Mouse (Mus musculus) lung, embryonic 14.5 days (tissue): ENCODE results near the gene Slc17a4. TPM values are rescaled to one million over a fixed set of nuclear protein-coding genes. Genes with fewer than 3 reads are reported as not detected.

Experiments
- ATAC-seq: fragments of 200-750 bp; cut with Nextera tagmentation; 2 replicates; pipeline ENCODE4 v1.8.0; 2017; ENCODE audit warnings: mild to moderate bottlenecking, moderate TSS enrichment, moderate library complexity; ENCODE audit not compliant: insufficient read depth
- DNase-seq: peaks from one replicate; pipeline ENCODE4 v3.0.0-alpha.2; 2015
- H3K27ac ChIP-seq: fragments of 300-500 bp; sonication (generic); 2 replicates; pipeline ENCODE4 v1.5.1; 2014; ENCODE audit warnings: low read depth, mild to moderate bottlenecking, moderate library complexity
- H3K27me3 ChIP-seq: fragments of 300-500 bp; sonication (generic); 2 replicates; pipeline ENCODE4 v1.6.1; 2014; ENCODE audit warnings: low read length, control low read depth; ENCODE audit not compliant: insufficient read depth
- H3K36me3 ChIP-seq: fragments of 300-500 bp; sonication (generic); 2 replicates; pipeline ENCODE4 v1.6.1; 2014; ENCODE audit warnings: control low read depth; ENCODE audit not compliant: insufficient read depth
- H3K4me1 ChIP-seq: fragments of 300-500 bp; sonication (generic); 2 replicates; pipeline ENCODE4 v1.6.1; 2014; ENCODE audit warnings: antibody characterized with exemption, control low read depth; ENCODE audit not compliant: insufficient read depth
- H3K4me2 ChIP-seq: fragments of 300-500 bp; sonication (generic); 2 replicates; pipeline ENCODE4 v1.6.1; 2014; ENCODE audit warnings: mild to moderate bottlenecking
- H3K4me3 ChIP-seq: fragments of 300-500 bp; sonication (generic); 2 replicates; pipeline ENCODE4 v1.5.1; 2014; ENCODE audit warnings: low read depth, low read length
- H3K9ac ChIP-seq: fragments of 300-500 bp; sonication (generic); 2 replicates; pipeline ENCODE4 v1.6.1; 2014
- H3K9me3 ChIP-seq: fragments of 300-500 bp; sonication (generic); 2 replicates; pipeline ENCODE4 v1.6.1; 2016; ENCODE audit warnings: low read depth, low read length, control low read depth
- CTCF ChIP-seq: IDR thresholded peaks from 2 replicates; pipeline ENCODE4 v1.5.1; 2016; ENCODE audit warnings: antibody characterized with exemption, low read depth
- WGBS: fragments of 180-500 bp; shearing (Covaris S2); extraction: QIAGEN DNeasy Blood & Tissue Kit; methylation state at CpG from one replicate; pipeline ENCODE4 v1.1.7; 2014; 5-methylcytosine and 5-hydroxymethylcytosine counted together
- polyA plus RNA-seq: library from polyadenylated mRNA; unstranded; fragments of >200 nt; fragmentation: Nextera tagmentation; extraction: Ambion mirVana; gene quantifications from 2 replicates; pipeline ENCODE4 v1.2.1, GENCODE M21; 2014

Slc17a4 gene
- polyA plus RNA-seq, 1 experiment from 2014 or later, result not detected

DNA sequence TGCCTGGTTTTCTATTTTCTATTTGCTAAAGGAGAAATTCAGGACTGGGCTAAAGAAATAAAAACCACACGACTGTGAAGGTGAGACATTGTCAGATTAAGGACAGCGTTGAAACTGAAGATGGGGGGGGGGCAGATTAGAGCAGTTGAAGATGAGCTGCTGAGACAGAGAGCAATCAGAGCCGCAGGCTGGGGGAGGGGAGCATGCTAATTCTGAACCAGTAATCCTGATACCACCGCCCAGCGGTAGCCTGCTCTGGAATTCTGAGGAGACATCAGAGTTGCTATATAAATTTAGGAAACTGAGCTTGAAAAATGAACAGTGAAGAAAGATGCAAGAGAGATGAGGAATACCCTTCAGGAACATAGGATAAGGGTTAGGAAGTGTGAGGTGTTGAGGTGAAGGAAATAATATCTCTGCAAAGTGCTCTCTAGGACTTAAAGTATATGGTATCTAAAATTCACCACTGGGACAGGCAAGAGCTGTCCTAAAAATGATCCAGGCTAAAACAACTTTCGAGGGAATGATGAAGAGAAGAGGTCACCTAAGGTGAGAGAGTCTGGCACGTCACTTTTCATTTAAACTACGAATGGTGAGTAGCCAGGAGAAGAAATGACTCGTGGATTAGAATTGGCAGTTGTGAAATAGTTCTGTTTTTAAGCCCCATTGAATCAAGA, 22.1 kb downstream of the Slc17a4 start:
- Histone ChIP-seq H3K27me3 (no peaks in the 10 kb centered on the region), H3K36me3 (no peaks in the 10 kb centered on the region), H3K4me3 (no peak overlapping the region), H3K4me2 (no peak overlapping the region), H3K9ac (no peak overlapping the region), H3K4me1 (no peaks in the 10 kb centered on the region), H3K9me3 (no peaks in the 10 kb centered on the region), H3K27ac (no peak overlapping the region)
- ATAC-seq, result no peak
- TF ChIP-seq CTCF, result no peak
- no peak for DNase-seq
- WGBS, result 28% methylated on average over 9 of the region's 9 CpGs

GRCm38 (mm10) chr13:23889011-23889605, 25.7 kb downstream of the Slc17a4 start:
- TF ChIP-seq CTCF, result no peak
- Histone ChIP-seq H3K4me1 (no peaks in the 10 kb centered on the region), H3K4me2 (no peak overlapping the region), H3K9me3 (no peaks in the 10 kb centered on the region), H3K27me3 (no peaks in the 10 kb centered on the region), H3K27ac (no peak overlapping the region), H3K9ac (no peak overlapping the region), H3K4me3 (no peak overlapping the region), H3K36me3 (no peaks in the 10 kb centered on the region)
- ATAC-seq (peak; percentile 49; the same call in 1 of the 2 replicates), DNase-seq (no peak)
- 50% methylated on average over 6 of the region's 6 CpGs for WGBS

- no peaks in the 10 kb centered on the region for H3K27me3 ChIP-seq
- H3K4me2 ChIP-seq, result no peak overlapping the region
- DNase-seq, result no peak
- no peak for ATAC-seq
- no peak overlapping the region for H3K27ac ChIP-seq
- H3K9me3 ChIP-seq, result no peaks in the 10 kb centered on the region
- no peaks in the 10 kb centered on the region for H3K4me1 ChIP-seq
- WGBS, result 67% methylated on average over 3 of the region's 3 CpGs
- H3K4me3 ChIP-seq, result no peak overlapping the region
- no peak for TF ChIP-seq CTCF
- no peak overlapping the region for H3K9ac ChIP-seq
- H3K36me3 ChIP-seq, result no peaks in the 10 kb centered on the region
These were observed 27.6 kb downstream of the Slc17a4 start for GRCm38 (mm10) chr13:23887026-23887725.

DNA sequence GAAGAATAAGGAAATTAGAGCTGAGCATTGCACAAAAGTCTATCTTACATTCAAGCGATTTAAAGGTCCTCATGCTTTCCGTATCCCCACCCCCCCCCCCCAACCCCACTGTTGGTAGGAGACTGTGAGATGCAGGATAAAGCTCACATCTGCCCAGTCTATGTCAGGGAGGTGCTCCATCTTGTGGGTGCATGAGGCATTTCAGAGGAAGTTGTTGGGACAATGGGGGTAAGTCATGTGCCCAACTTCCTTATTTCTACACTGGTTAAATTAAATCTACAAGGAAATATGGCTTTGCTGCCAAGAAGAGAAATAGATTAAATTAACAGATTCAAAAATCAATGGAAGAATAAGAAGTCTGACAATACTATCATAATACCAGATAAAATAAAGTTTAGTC, 29.3 kb downstream of the Slc17a4 start:
- Histone ChIP-seq H3K27ac (no peak overlapping the region), H3K9me3 (no peaks in the 10 kb centered on the region), H3K9ac (no peak overlapping the region), H3K4me1 (no peaks in the 10 kb centered on the region), H3K4me2 (no peak overlapping the region), H3K27me3 (no peaks in the 10 kb centered on the region), H3K4me3 (no peak overlapping the region), H3K36me3 (no peaks in the 10 kb centered on the region)
- no peak; the same call in 1 of the 2 replicates for ATAC-seq
- DNase-seq, result peak; percentile 59
- TF ChIP-seq CTCF, result peak; percentile 58
- WGBS, result 25% methylated on average over 2 of the region's 2 CpGs

DNA sequence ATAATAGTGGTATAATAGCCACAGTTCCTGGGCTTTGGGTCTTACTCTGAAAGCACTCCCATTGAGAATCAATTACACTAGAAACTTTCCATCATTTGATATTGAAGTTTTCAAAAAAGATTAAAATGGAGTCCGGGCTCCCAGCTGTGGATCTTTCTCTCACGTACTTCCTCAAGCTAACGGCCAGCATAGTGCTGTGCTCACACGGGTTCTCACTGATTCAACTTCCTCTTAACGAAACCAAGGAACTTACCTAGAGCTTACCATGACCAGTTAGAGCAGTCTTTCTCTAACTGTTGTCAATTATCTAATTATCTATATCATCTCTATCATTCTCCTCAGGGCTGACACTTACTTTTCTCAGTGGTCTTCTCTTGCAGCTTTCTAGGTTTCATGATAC, 35.2 kb downstream of the Slc17a4 start:
- no peak for DNase-seq
- Histone ChIP-seq H3K27ac (no peak overlapping the region), H3K4me1 (no peaks in the 10 kb centered on the region), H3K4me3 (no peak overlapping the region), H3K27me3 (no peaks in the 10 kb centered on the region), H3K4me2 (no peak overlapping the region), H3K36me3 (no peaks in the 10 kb centered on the region), H3K9ac (no peak overlapping the region), H3K9me3 (no peaks in the 10 kb centered on the region)
- ATAC-seq, result no peak
- WGBS, result 76% methylated on average over 5 of the region's 5 CpGs
- no peak for TF ChIP-seq CTCF

GRCm38 (mm10) chr13:23879106-23879505, 35.7 kb downstream of the Slc17a4 start:
- H3K27ac ChIP-seq, result no peak overlapping the region
- DNase-seq, result no peak
- no peaks in the 10 kb centered on the region for H3K9me3 ChIP-seq
- no peaks in the 10 kb centered on the region for H3K4me1 ChIP-seq
- WGBS, result 72% methylated on average over 3 of the region's 3 CpGs
- H3K36me3 ChIP-seq, result no peaks in the 10 kb centered on the region
- ATAC-seq, result no peak
- no peak for TF ChIP-seq CTCF
- no peak overlapping the region for H3K9ac ChIP-seq
- no peak overlapping the region for H3K4me3 ChIP-seq
- no peaks in the 10 kb centered on the region for H3K27me3 ChIP-seq
- H3K4me2 ChIP-seq, result no peak overlapping the region

GRCm38 (mm10) chr13:23873141-23873540, 41.7 kb downstream of the Slc17a4 start:
- Histone ChIP-seq H3K27me3 (no peaks in the 10 kb centered on the region), H3K4me2 (no peak overlapping the region), H3K27ac (no peak overlapping the region), H3K9ac (no peak overlapping the region), H3K4me1 (no peaks in the 10 kb centered on the region), H3K4me3 (no peak overlapping the region), H3K36me3 (no peaks in the 10 kb centered on the region), H3K9me3 (no peaks in the 10 kb centered on the region)
- no peak for TF ChIP-seq CTCF
- DNase-seq, result no peak
- no peak for ATAC-seq
- WGBS, result 47% methylated on average over 5 of the region's 5 CpGs
